Mouse (Mus musculus) hindbrain, embryonic 10.5 days (tissue): ENCODE data around the gene Adarb2. TPM values are rescaled to one million over a fixed set of nuclear protein-coding genes. Genes with fewer than 3 reads are reported as not detected.

Experiments used
- DNase-seq: peaks from one replicate; pipeline ENCODE4 v3.0.0-alpha.2; 2017; ENCODE audit warnings: low spot score
- H3K27ac ChIP-seq: fragments of 300-500 bp; sonication (generic); 2 replicates; pipeline ENCODE4 v1.5.1; 2016; ENCODE audit warnings: mild to moderate bottlenecking, moderate library complexity
- H3K27me3 ChIP-seq: fragments of 300-500 bp; sonication (generic); 2 replicates; pipeline ENCODE4 v1.6.1; 2016; ENCODE audit warnings: mild to moderate bottlenecking; ENCODE audit not compliant: poor library complexity, insufficient read depth, severe bottlenecking
- H3K36me3 ChIP-seq: fragments of 300-500 bp; sonication (generic); 2 replicates; pipeline ENCODE4 v1.6.1; 2016; ENCODE audit warnings: mild to moderate bottlenecking, moderate library complexity
- H3K4me1 ChIP-seq: fragments of 300-500 bp; sonication (generic); replicated peaks from 2 replicates; pipeline ENCODE4 v1.6.1; 2016; ENCODE audit warnings: mild to moderate bottlenecking
- H3K4me3 ChIP-seq: fragments of 300-500 bp; sonication (generic); 2 replicates; pipeline ENCODE4 v1.5.1; 2016; ENCODE audit warnings: mild to moderate bottlenecking, moderate library complexity
- H3K9me3 ChIP-seq: fragments of 300-500 bp; sonication (generic); 2 replicates; pipeline ENCODE4 v1.6.1; 2016; ENCODE audit warnings: mild to moderate bottlenecking, moderate library complexity
- WGBS: fragments of 180-500 bp; shearing (Covaris S2); methylation state at CpG from one replicate; pipeline ENCODE4 v1.1.7; 2016; 5-methylcytosine and 5-hydroxymethylcytosine counted together
- polyA plus RNA-seq: library from polyadenylated mRNA; unstranded; fragments of >200 nt; fragmentation: Nextera tagmentation; extraction: Ambion mirVana; gene quantifications from 2 replicates; pipeline ENCODE4 v1.2.1, GENCODE M21; 2016

Adarb2 gene
- polyA plus RNA-seq, 1 experiment from 2014 or later, result 10.3 TPM

DNA sequence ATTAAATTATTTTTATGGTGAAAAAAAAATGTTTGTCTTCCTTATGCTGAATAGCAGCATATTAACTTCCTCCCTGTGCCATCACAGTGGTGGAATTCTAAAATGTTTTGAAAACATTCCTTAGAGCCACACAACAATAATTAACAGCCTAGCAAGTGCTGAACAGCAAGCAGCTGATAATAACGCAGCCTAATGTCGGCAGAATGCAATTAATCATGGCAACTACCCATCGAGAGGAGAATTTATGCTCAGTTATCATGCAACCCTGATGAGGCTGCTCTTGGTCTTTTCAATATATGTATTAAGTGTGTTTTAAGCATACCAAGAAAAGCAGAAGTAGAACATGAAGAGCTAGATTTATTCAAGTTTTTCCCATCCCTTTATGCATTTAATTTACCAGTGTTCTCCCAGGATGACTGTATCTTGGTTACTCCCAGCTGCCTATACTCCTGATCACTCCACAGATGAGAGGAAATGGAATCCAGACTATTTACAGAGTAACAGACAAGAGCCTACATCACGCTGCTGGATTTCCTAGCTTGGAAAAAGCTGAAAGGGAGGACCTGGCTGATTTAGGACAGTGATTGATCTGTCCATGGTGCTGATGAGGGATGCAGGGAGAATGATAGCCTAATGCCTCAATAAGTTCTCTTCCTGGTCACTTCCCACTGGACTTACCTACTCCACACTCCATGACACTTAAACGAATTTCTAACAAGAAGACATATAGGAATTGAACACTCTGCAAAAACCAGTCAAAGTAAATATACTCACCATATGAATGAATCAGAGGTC lies 113.9 kb downstream of the Adarb2 start:
- H3K4me3 ChIP-seq, result no peak overlapping the region
- no peak overlapping the region for H3K27ac ChIP-seq
- WGBS, result 62% methylated on average over 5 of the region's 5 CpGs
- no peaks in the 10 kb centered on the region for H3K27me3 ChIP-seq
- H3K4me1 ChIP-seq, result no peaks in the 10 kb centered on the region
- no peaks in the 10 kb centered on the region for H3K36me3 ChIP-seq
- DNase-seq, result no peak
- H3K9me3 ChIP-seq, result no peaks in the 10 kb centered on the region

DNA sequence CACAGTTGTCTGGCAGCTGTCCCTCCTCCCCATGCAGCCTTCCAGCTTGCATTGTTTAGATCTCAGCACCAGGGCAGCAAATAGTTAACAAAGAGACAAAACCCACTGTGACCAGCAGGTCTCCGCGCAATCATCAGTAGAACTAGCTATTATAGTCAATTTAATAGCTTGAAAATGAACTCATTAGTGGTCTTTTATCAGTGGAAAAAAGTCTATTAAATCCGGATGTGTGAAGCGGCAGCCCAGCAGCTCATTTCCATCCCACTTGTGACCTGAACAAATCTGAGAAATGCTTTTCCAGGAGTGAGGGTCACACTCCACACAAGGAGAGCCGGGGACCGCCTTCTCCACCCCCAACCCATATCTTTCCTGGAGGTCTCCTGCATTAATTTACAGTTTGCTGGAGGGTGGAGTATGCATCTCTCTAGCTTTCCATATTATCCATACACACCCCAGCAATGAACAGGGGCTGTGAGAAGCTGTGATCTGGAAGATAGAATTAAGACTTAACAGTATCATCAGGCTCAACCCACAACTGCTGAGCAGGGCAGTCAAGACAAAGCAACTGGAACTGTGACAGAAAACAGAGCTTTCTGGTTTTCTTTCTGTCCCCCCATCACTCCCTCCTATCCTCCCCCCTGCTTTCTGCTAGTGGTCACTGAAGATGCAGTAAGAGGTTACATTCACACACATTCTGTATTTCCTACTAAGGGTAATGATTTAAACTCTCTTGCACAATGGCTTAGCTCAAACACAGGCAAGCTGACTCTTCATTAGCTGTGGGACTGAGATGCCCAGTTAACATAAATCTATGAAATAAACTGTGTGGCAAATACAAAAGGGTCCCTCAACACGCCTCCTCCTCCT lies 131.2 kb downstream of the Adarb2 start:
- H3K4me1 ChIP-seq, result peaks cover 22% of the 10 kb centered on the region
- DNase-seq, result peak; percentile 18
- peaks cover 53% of the 10 kb centered on the region for H3K27me3 ChIP-seq
- no peak overlapping the region for H3K4me3 ChIP-seq
- 25% methylated on average over 7 of the region's 7 CpGs for WGBS
- peak overlapping the region; percentile 73 for H3K27ac ChIP-seq
- H3K9me3 ChIP-seq, result no peaks in the 10 kb centered on the region
- H3K36me3 ChIP-seq, result no peaks in the 10 kb centered on the region

DNA sequence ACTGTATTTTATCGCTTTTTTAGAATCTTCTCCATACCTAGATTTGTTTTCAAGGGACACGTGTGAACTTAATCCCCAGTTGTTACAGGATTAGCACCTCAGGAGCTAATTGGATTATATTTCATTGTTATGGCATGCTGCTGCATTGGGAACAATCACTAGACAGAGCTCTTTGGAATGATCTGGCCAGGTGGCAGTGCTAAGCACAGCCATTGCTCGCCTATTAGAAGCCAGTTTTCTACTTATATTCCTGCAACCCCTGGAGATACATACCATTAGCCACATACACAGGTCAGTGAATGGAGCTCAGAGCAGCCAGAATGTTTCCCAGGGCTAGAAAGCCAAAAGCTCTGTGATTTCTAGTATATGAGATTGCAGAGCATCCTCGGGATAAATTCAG lies 131.9 kb downstream of the Adarb2 start:
- Histone ChIP-seq H3K27me3 (peaks cover 53% of the 10 kb centered on the region), H3K27ac (no peak overlapping the region), H3K9me3 (no peaks in the 10 kb centered on the region), H3K4me1 (peaks cover 22% of the 10 kb centered on the region), H3K36me3 (no peaks in the 10 kb centered on the region), H3K4me3 (no peak overlapping the region)
- WGBS, result 66% methylated on average over 4 of the region's 4 CpGs
- no peak for DNase-seq

DNA sequence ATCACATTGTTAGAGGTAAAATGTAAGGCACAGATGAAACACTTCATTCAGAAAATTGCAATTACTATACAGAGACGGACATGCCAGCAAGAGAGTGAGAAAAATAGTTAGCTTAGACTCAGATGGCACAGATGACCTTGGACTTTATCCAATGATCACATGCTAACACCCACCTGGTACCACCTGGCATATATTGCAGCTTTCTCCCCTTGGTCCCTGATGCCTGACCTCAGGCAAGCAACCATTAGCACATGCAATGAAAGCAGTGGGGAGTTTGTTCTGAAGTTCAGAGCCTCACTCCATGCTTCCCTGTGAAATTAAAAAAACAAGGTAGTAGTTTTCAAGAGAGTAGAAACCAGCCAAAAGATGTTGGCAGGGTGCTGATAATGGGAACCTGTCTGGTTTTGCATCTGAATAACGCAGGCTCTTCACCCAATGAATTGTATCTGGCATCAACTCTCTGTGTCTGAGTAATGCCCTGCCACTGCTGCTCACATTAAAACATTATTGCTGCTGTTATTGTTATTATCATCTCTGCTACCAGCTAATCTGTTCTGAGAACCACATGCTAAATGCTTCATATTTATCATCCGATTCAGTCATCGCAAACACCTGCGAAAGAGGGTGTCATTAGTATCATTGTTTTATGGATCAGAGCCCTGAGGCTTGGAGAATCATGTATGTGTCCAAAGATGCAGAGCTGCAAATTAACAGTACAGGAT lies 138.6 kb downstream of the Adarb2 start:
- peaks cover 4% of the 10 kb centered on the region for H3K27me3 ChIP-seq
- 84% methylated on average over 5 of the region's 5 CpGs for WGBS
- H3K4me3 ChIP-seq, result no peak overlapping the region
- H3K4me1 ChIP-seq, result no peaks in the 10 kb centered on the region
- DNase-seq, result no peak
- no peaks in the 10 kb centered on the region for H3K36me3 ChIP-seq
- H3K27ac ChIP-seq, result no peak overlapping the region
- no peaks in the 10 kb centered on the region for H3K9me3 ChIP-seq

DNA sequence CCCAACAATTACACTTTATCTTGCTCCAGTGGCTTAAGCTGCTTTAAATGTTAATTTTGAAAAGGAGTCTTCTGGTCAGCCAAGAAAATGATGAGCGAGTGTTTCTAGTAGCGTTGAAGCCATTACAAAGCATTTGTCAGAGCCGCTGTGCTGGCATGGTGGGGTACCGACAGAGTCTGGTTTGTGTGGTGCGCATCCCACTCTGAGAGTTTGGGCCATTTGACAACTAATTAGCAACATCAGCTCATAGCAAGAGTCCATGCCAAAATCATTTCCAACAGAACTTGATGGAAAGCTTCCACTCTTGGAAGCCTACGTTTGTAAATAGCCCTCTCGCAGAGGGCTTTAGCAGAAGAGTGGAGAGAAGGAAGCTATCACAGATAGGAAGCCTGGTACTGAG lies 144.5 kb downstream of the Adarb2 start:
- Histone ChIP-seq H3K36me3 (no peaks in the 10 kb centered on the region), H3K4me3 (no peak overlapping the region), H3K9me3 (no peaks in the 10 kb centered on the region), H3K4me1 (no peaks in the 10 kb centered on the region), H3K27me3 (no peaks in the 10 kb centered on the region), H3K27ac (no peak overlapping the region)
- no peak for DNase-seq
- 94% methylated on average over 7 of the region's 7 CpGs for WGBS

- Histone ChIP-seq H3K4me3 (no peak overlapping the region), H3K9me3 (no peaks in the 10 kb centered on the region), H3K27ac (no peak overlapping the region), H3K27me3 (no peaks in the 10 kb centered on the region), H3K4me1 (no peaks in the 10 kb centered on the region), H3K36me3 (no peaks in the 10 kb centered on the region)
- no peak for DNase-seq
Observed at GRCm38 (mm10) chr13:8352341-8352740, 149.7 kb downstream of the Adarb2 start.

GRCm38 (mm10) chr13:8352952-8353351 lies 150.3 kb downstream of the Adarb2 start:
- H3K4me1 ChIP-seq, result no peaks in the 10 kb centered on the region
- H3K9me3 ChIP-seq, result no peaks in the 10 kb centered on the region
- no peak for DNase-seq
- no peaks in the 10 kb centered on the region for H3K27me3 ChIP-seq
- no peak overlapping the region for H3K27ac ChIP-seq
- no peak overlapping the region for H3K4me3 ChIP-seq
- no peaks in the 10 kb centered on the region for H3K36me3 ChIP-seq

DNA sequence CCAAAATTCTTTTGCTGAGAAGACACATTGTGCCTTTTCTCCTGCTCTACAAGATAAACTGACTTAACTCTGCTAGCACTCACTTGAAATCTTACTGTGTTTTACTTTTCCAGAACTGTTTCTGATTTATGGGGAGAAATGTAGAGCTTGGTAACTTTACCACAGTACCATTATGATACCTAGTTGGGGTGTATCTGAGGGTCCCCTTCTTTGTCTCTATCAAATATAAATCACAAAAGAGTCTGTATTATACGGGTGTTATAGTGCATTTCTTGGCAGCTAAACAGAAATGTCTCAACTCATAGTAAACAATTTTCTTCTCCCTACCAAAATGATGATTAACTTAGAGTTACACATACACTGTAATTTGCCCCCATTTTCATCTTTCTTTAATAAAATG lies 162.9 kb downstream of the Adarb2 start:
- 94% methylated on average over 1 of the region's 1 CpGs for WGBS

DNA sequence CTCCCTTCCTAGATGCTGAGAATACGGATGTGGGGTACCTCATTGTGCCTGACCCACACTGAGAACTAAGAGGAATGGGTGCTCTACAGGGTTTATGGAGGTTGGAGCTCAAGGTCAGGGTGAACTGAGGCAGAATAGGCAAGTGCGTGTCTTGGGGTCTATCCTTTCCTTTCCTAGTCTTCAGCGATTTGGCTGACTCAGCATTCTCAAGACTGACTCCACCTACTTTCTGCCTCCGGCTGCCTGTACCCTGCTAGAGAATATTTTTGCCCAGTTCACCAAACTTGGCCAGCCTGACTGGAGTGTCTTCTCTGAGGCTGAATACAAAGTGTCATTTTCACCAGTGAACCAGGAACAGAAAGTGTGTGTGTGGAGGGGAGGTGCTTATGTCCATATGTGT lies 163.4 kb downstream of the Adarb2 start:
- Histone ChIP-seq H3K4me3 (no peak overlapping the region), H3K27me3 (no peaks in the 10 kb centered on the region), H3K36me3 (no peaks in the 10 kb centered on the region), H3K9me3 (no peaks in the 10 kb centered on the region), H3K4me1 (no peaks in the 10 kb centered on the region), H3K27ac (no peak overlapping the region)
- DNase-seq, result no peak
- WGBS, result 87% methylated on average over 4 of the region's 4 CpGs

More for the DNA sequence above, 162.9 kb downstream of the Adarb2 start:
- Histone ChIP-seq H3K9me3 (no peaks in the 10 kb centered on the region), H3K27me3 (no peaks in the 10 kb centered on the region), H3K4me1 (no peaks in the 10 kb centered on the region), H3K36me3 (no peaks in the 10 kb centered on the region), H3K27ac (no peak overlapping the region), H3K4me3 (no peak overlapping the region)
- DNase-seq, result no peak

DNA sequence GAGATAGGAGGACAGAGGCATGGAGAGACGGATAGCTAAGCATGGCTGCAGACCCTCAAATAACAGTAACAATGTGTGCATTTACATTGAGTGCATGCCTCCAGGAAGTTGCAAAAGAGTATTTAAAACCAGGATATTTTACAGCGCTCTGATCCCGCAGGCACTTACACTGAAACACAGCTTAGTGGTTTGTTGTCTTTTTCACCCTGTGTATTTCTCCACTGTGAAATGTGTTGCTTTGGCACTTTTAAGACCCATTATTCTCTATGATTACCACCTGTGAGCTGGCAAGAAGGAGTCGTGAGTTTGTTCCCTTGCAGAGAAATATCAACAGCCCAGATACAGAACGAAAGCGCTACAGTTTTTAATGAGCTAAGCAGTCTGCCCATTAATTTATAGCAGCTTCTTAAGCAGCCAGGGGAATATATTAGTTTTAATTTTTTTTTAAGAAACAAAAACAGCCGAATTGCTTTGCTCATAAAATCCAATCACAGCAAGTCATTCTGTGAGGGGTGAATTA lies 167.3 kb downstream of the Adarb2 start:
- H3K9me3 ChIP-seq, result no peaks in the 10 kb centered on the region
- 91% methylated on average over 7 of the region's 7 CpGs for WGBS

GRCm38 (mm10) chr13:8388541-8388940 lies 185.9 kb downstream of the Adarb2 start:
- H3K27me3 ChIP-seq, result no peaks in the 10 kb centered on the region
- H3K27ac ChIP-seq, result no peak overlapping the region
- no peak overlapping the region for H3K4me3 ChIP-seq
- no peaks in the 10 kb centered on the region for H3K4me1 ChIP-seq
- WGBS, result 72% methylated on average over 1 of the region's 1 CpGs
- H3K9me3 ChIP-seq, result no peaks in the 10 kb centered on the region
- H3K36me3 ChIP-seq, result no peaks in the 10 kb centered on the region
- no peak for DNase-seq

More for the DNA sequence above, 167.3 kb downstream of the Adarb2 start:
- Histone ChIP-seq H3K36me3 (no peaks in the 10 kb centered on the region), H3K4me3 (no peak overlapping the region), H3K27me3 (no peaks in the 10 kb centered on the region), H3K27ac (no peak overlapping the region), H3K4me1 (no peaks in the 10 kb centered on the region)
- DNase-seq, result no peak

DNA sequence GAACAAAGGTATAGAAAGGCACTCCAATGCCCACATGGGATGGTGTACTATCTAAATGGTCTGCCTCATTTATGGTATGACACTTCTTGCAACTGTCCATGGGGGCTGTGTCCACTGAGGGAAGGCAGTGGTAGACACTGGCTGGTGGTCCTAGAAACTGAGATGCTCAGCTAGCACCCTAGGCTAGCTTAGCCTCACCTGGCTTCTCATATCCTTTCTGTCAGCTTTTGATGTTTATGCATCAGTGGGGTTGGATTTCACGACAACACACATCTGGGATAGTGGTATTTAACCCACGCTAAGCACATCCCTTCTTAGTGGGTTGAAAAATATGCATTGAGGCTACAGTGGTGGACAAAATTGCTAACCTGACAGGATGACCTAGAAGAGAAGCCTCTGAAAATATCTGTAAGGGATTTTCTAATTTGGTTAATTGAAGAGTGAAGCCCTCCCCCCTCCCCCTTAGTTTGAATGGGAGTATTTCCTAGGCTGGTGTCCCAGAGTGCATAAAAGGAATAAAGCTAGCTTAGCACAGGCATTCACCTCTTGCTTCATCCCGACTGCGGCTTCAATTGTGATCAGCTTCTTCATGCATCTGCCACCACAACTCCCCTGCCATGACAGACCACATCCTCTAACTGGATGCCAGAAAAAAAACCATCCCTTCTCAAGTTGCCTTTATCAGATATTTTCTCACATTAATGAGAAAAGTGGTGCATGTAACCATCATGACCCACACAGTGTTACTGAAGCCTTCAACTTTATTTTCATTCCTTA lies 197.8 kb downstream of the Adarb2 start:
- Histone ChIP-seq H3K36me3 (no peaks in the 10 kb centered on the region), H3K9me3 (no peaks in the 10 kb centered on the region), H3K27ac (no peak overlapping the region), H3K4me1 (no peaks in the 10 kb centered on the region), H3K4me3 (no peak overlapping the region), H3K27me3 (no peaks in the 10 kb centered on the region)
- no peak for DNase-seq
- 85% methylated on average over 4 of the region's 4 CpGs for WGBS
